Mouse (Mus musculus): ENCODE results near the gene Fgfr2. TPM values are rescaled to one million over a fixed set of nuclear protein-coding genes. Genes with fewer than 3 reads are reported as not detected.

The Fgfr2 gene
- polyA plus RNA-seq, 1 experiment: 0.17 TPM

DNA sequence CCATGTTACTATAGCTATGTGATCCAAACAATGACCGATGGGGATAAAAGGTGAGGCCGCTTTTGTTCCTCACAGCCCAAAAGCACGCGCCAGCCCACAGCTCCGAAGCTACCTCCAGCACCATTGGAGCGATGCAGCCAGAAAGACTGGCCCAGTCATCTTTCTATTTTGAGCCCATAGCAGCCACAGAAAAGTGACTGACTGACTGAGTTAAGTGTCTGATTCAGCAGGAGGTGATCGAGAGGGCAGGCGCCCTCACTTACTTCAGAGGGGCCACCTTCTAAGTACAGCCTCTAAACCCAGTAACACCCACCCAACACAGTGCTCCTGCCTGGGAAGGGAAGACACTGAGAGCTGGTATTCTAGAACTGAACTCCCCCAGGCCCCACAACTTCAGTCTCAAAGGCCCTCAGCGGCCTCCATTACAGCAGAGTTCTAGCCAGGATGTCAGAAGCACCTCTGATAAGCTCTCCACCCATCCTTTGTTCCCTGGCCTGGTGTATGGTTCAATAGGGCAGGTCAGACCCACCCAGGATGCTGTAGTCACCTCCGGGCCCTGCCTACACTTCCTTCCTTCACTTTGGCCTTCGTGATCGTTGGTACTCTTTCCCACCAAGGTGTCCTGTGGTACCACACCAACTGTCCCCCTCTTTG is 64.5 kb downstream of the Fgfr2 start:
- TF ChIP-seq CEBPB (IDR thresholded peaks at IDR 0.05; ENCODE audit: insufficient read depth, poor library complexity, severe bottlenecking) (no peak), TCF3 (IDR thresholded peaks at IDR 0.05; ENCODE audit: insufficient read length, low read depth) (no peak), TCF12 (IDR thresholded peaks at IDR 0.05; ENCODE audit: insufficient read depth, poor library complexity, severe bottlenecking) (no peak), MAX (IDR thresholded peaks at IDR 0.05; ENCODE audit: low read depth) (no peak), MYOD1 (IDR thresholded peaks at IDR 0.05; ENCODE audit: control insufficient read depth in 1 of 3, insufficient read length in 2 of 3, low read depth in 2 of 3) (no peak), E2F4 (IDR thresholded peaks at IDR 0.05; ENCODE audit: insufficient read depth) (no peak), SRF (IDR thresholded peaks at IDR 0.05; ENCODE audit: control insufficient read depth, insufficient read length, low read depth) (no peak), MYOG (IDR thresholded peaks at IDR 0.05; ENCODE audit: control insufficient read depth in 1 of 3, insufficient read depth in 1 of 3, insufficient read length in 2 of 3, low read depth in 2 of 3) (no peak), POLR2A (IDR thresholded peaks at IDR 0.05; ENCODE audit: insufficient read length, low read depth) (no peak), REST (IDR thresholded peaks at IDR 0.05; ENCODE audit: insufficient read depth, insufficient read length) (no peak)
- H3K4me2 ChIP-seq (ENCODE audit: low read depth): no peak overlapping the region
- no peak overlapping the region for H3K4me3 ChIP-seq
- H3K79me2 ChIP-seq (ENCODE audit: control insufficient read depth, insufficient read depth): peaks cover 60% of the 10 kb centered on the region
- no peaks in the 10 kb centered on the region for H3K27me3 ChIP-seq (ENCODE audit: control insufficient read depth, insufficient read depth, insufficient read length)
- no peak overlapping the region for H3ac ChIP-seq (ENCODE audit: control insufficient read depth, insufficient read length)
- H3K36me3 ChIP-seq (ENCODE audit: control insufficient read depth, insufficient read depth): no peaks in the 10 kb centered on the region

DNA sequence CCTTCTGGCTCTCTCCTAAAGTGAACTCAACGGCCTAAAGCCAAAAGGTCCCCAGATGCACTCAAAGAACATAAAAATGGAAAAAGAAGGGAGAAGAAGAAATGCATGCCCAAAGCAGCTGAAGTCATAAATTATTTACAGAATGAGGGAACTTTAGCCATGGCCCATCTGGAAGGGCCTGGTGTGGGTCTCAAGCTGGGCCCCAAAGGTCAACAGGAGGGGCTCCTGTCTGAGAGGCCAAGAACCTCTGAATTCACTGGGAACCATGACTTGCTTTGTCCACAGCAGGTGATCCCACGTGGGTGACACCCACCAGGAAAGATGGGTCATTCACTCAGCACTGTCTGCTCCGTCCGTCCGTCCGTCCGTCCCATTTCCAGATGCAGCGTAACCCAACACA is 66.2 kb downstream of the Fgfr2 start:
- H3K4me2 ChIP-seq (ENCODE audit: low read depth): no peak overlapping the region
- no peaks in the 10 kb centered on the region for H3K36me3 ChIP-seq (ENCODE audit: control insufficient read depth, insufficient read depth)

DNA sequence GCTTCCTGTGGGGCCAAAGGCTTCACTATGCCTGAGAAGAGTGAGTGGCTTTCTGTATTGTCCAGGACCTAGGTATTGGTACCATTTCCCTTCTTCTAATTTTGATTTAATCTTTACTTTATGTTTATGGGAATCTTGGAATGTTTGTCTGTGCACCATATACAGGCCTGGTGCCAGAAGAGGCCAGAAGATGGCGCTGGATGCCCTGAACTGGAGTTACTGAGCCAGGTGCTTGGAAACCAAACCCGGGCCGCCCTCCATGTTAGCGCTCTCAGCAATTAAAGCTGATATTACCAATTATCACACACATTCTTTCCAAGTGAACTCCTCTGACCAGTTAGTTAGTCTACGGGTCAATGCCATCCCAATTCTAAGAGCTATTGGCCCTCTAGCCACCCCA is 68.7 kb downstream of the Fgfr2 start:
- TF ChIP-seq MYOG (IDR thresholded peaks at IDR 0.05; ENCODE audit: control insufficient read depth in 1 of 3, insufficient read depth in 1 of 3, insufficient read length in 2 of 3, low read depth in 2 of 3): no peak
- no peak for TF ChIP-seq POLR2AphosphoS2 (IDR thresholded peaks at IDR 0.05; ENCODE audit: insufficient read length, low read depth)
- TF ChIP-seq MAX (IDR thresholded peaks at IDR 0.05; ENCODE audit: low read depth): no peak
- no peak for TF ChIP-seq TCF3 (IDR thresholded peaks at IDR 0.05; ENCODE audit: insufficient read length, low read depth)
- TF ChIP-seq SRF (IDR thresholded peaks at IDR 0.05; ENCODE audit: control insufficient read depth, insufficient read length, low read depth): no peak
- TF ChIP-seq MYOD1 (IDR thresholded peaks at IDR 0.05; ENCODE audit: control insufficient read depth in 1 of 3, insufficient read length in 2 of 3, low read depth in 2 of 3): no peak
- no peak for TF ChIP-seq REST (IDR thresholded peaks at IDR 0.05; ENCODE audit: insufficient read depth, insufficient read length)
- TF ChIP-seq CEBPB (IDR thresholded peaks at IDR 0.05; ENCODE audit: insufficient read depth, poor library complexity, severe bottlenecking): no peak
- no peak for TF ChIP-seq TCF12 (IDR thresholded peaks at IDR 0.05; ENCODE audit: insufficient read depth, poor library complexity, severe bottlenecking)
- Histone ChIP-seq H3K27me3 (ENCODE audit: control insufficient read depth, insufficient read depth, insufficient read length) (no peaks in the 10 kb centered on the region), H3K79me2 (ENCODE audit: control insufficient read depth, insufficient read depth) (peaks cover 37% of the 10 kb centered on the region), H3ac (ENCODE audit: control insufficient read depth, insufficient read length) (no peak overlapping the region), H3K4me3 (no peak overlapping the region), H3K4me2 (ENCODE audit: low read depth) (no peak overlapping the region), H3K36me3 (ENCODE audit: control insufficient read depth, insufficient read depth) (no peaks in the 10 kb centered on the region)

More for the DNA sequence above, 66.2 kb downstream of the Fgfr2 start:
- TF ChIP-seq POLR2A (IDR thresholded peaks at IDR 0.05; ENCODE audit: insufficient read length, low read depth): no peak
- H3K27me3 ChIP-seq (ENCODE audit: control insufficient read depth, insufficient read depth, insufficient read length): no peaks in the 10 kb centered on the region
- no peak overlapping the region for H3ac ChIP-seq (ENCODE audit: control insufficient read depth, insufficient read length)
- no peak overlapping the region for H3K4me3 ChIP-seq
- H3K79me2 ChIP-seq (ENCODE audit: control insufficient read depth, insufficient read depth): peaks cover 54% of the 10 kb centered on the region

DNA sequence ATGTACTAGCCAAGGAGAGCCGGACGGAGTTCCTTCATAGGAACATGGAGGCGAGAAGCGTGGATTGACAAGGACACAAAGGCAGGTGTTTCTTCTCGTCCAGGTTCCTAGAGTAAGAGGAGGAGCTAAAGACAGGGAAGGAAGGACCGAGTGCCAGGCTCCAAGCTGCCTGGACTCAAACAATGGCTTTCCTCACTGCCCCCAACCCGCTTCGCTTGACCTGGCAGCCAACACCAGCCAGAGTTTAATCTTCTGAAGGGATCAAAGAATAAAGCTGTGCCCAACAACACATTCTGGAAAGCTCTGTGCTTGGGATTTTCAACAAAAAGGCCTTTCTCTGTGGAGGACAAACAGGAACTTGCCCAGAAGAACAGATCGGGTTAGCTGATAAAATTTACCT is 69.4 kb downstream of the Fgfr2 start:
- Histone ChIP-seq H3K4me3 (no peak overlapping the region), H3K4me2 (ENCODE audit: low read depth) (no peak overlapping the region), H3ac (ENCODE audit: control insufficient read depth, insufficient read length) (no peak overlapping the region), H3K36me3 (ENCODE audit: control insufficient read depth, insufficient read depth) (no peaks in the 10 kb centered on the region), H3K27me3 (ENCODE audit: control insufficient read depth, insufficient read depth, insufficient read length) (no peaks in the 10 kb centered on the region), H3K79me2 (ENCODE audit: control insufficient read depth, insufficient read depth) (peaks cover 41% of the 10 kb centered on the region)
- TF ChIP-seq POLR2A (IDR thresholded peaks at IDR 0.05; ENCODE audit: insufficient read length, low read depth): no peak
- no peak for TF ChIP-seq REST (IDR thresholded peaks at IDR 0.05; ENCODE audit: insufficient read depth, insufficient read length)
- no peak for TF ChIP-seq MYOG (IDR thresholded peaks at IDR 0.05; ENCODE audit: control insufficient read depth in 1 of 3, insufficient read depth in 1 of 3, insufficient read length in 2 of 3, low read depth in 2 of 3)
- no peak for TF ChIP-seq E2F4 (IDR thresholded peaks at IDR 0.05; ENCODE audit: insufficient read depth)
- no peak for TF ChIP-seq SRF (IDR thresholded peaks at IDR 0.05; ENCODE audit: control insufficient read depth, insufficient read length, low read depth)
- no peak for TF ChIP-seq TCF12 (IDR thresholded peaks at IDR 0.05; ENCODE audit: insufficient read depth, poor library complexity, severe bottlenecking)
- no peak for TF ChIP-seq TCF3 (IDR thresholded peaks at IDR 0.05; ENCODE audit: insufficient read length, low read depth)
- TF ChIP-seq USF1 (IDR thresholded peaks at IDR 0.05; ENCODE audit: low read depth): no peak
- TF ChIP-seq MAX (IDR thresholded peaks at IDR 0.05; ENCODE audit: low read depth): no peak
- TF ChIP-seq MYOD1 (IDR thresholded peaks at IDR 0.05; ENCODE audit: control insufficient read depth in 1 of 3, insufficient read length in 2 of 3, low read depth in 2 of 3): no peak
- TF ChIP-seq CEBPB (IDR thresholded peaks at IDR 0.05; ENCODE audit: insufficient read depth, poor library complexity, severe bottlenecking): no peak
- TF ChIP-seq POLR2AphosphoS2 (IDR thresholded peaks at IDR 0.05; ENCODE audit: insufficient read length, low read depth): no peak

DNA sequence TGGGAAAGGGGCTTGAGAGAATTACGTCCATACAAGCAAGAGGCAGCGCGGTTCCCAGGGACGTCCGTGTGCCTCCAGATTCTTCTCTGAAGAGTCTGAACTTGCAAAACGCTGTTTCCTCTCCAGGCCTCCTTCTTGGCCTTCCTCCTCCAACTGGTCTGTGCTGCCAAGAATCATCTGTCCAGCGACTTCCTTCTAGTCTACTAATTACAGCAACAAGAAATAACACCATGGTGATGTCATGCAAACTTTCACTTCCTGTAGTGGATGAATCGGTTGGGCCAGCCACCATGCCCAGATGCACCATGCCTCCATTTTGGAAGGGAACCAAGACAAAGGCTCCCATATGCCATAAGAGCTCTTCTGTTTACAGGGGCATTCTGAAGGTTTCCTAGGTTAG is 70.3 kb downstream of the Fgfr2 start:
- no peak overlapping the region for H3K4me3 ChIP-seq
- no peaks in the 10 kb centered on the region for H3K36me3 ChIP-seq (ENCODE audit: control insufficient read depth, insufficient read depth)
- no peak overlapping the region for H3ac ChIP-seq (ENCODE audit: control insufficient read depth, insufficient read length)
- no peak for TF ChIP-seq POLR2A (IDR thresholded peaks at IDR 0.05; ENCODE audit: insufficient read length, low read depth)
- TF ChIP-seq E2F4 (IDR thresholded peaks at IDR 0.05; ENCODE audit: insufficient read depth): no peak
- TF ChIP-seq MYOD1 (IDR thresholded peaks at IDR 0.05; ENCODE audit: control insufficient read depth in 1 of 3, insufficient read length in 2 of 3, low read depth in 2 of 3): no peak
- TF ChIP-seq USF1 (IDR thresholded peaks at IDR 0.05; ENCODE audit: low read depth): no peak
- TF ChIP-seq MYOG (IDR thresholded peaks at IDR 0.05; ENCODE audit: control insufficient read depth in 1 of 3, insufficient read depth in 1 of 3, insufficient read length in 2 of 3, low read depth in 2 of 3): no peak
- TF ChIP-seq MAX (IDR thresholded peaks at IDR 0.05; ENCODE audit: low read depth): no peak
- TF ChIP-seq POLR2AphosphoS2 (IDR thresholded peaks at IDR 0.05; ENCODE audit: insufficient read length, low read depth): no peak
- TF ChIP-seq REST (IDR thresholded peaks at IDR 0.05; ENCODE audit: insufficient read depth, insufficient read length): no peak
- no peak for TF ChIP-seq SRF (IDR thresholded peaks at IDR 0.05; ENCODE audit: control insufficient read depth, insufficient read length, low read depth)
- TF ChIP-seq CEBPB (IDR thresholded peaks at IDR 0.05; ENCODE audit: insufficient read depth, poor library complexity, severe bottlenecking): no peak
- no peak for TF ChIP-seq TCF3 (IDR thresholded peaks at IDR 0.05; ENCODE audit: insufficient read length, low read depth)
- TF ChIP-seq TCF12 (IDR thresholded peaks at IDR 0.05; ENCODE audit: insufficient read depth, poor library complexity, severe bottlenecking): no peak
- H3K79me2 ChIP-seq (ENCODE audit: control insufficient read depth, insufficient read depth): peaks cover 44% of the 10 kb centered on the region
- H3K4me2 ChIP-seq (ENCODE audit: low read depth): no peak overlapping the region
- H3K27me3 ChIP-seq (ENCODE audit: control insufficient read depth, insufficient read depth, insufficient read length): no peaks in the 10 kb centered on the region
